ENCODE assay signal across 17 mouse cellular contexts in genomic region chr16:22929575-22929974, GRCm38 (mm10). TPM values are rescaled to one million over a fixed set of nuclear protein-coding genes. Genes with fewer than 3 reads are reported as not detected.
DNase-seq lines count a peak whose midpoint lies in the region; ATAC-seq and TF ChIP-seq lines count a peak whose summit lies in the region.
"Had no signal": no experiment of that assay in that cellular context is flagged by ENCODE, and none has a peak within 500 bp of the region (broad histone marks: within the 10 kb centered on the region; RNA-seq: fewer than 3 reads in every experiment).

No protein-coding gene starts in this region.

- no peak for DNase-seq in forebrain, embryonic 10.5 days (ENCODE audit: extremely low spot score, low spot score)
- peak; percentile 14 for DNase-seq in midbrain, embryonic 14.5 days
- DNase-seq in hindbrain, postnatal 0 days (ENCODE audit: low spot score), result peak; percentile 66
- no peak for DNase-seq in kidney, postnatal 36 days
- DNase-seq: adrenal gland, postnatal 14 days; thymus, postnatal 4 days had no signal

- ATAC-seq in forebrain, embryonic 16.5 days, result peak; percentile 80
- ATAC-seq in midbrain, embryonic 14.5 days (ENCODE audit: low FRiP score, low TSS enrichment), result no peak
- no peak for ATAC-seq in midbrain, embryonic 13.5 days
- peak; percentile 81 for ATAC-seq in hindbrain, postnatal 0 days
- peak; percentile 79; the same call in 1 of the 2 replicates for ATAC-seq in neural tube, embryonic 15.5 days (ENCODE audit: low FRiP score)

- TF ChIP-seq CTCF in hindbrain, postnatal 0 days (IDR thresholded peaks at IDR 0.05; ENCODE audit: low read depth), result no peak

- H3K4me1 ChIP-seq in forebrain, embryonic 16.5 days (replicated peaks; ENCODE audit: control insufficient read depth, insufficient read depth, low read length), result no peaks in the 10 kb centered on the region
- H3K4me1 ChIP-seq in forebrain, embryonic 10.5 days, result no peaks in the 10 kb centered on the region
- H3K4me1 ChIP-seq in midbrain, embryonic 14.5 days (ENCODE audit: control insufficient read depth, insufficient read depth, low read length), result no peaks in the 10 kb centered on the region
- no peaks in the 10 kb centered on the region for H3K4me1 ChIP-seq in midbrain, embryonic 13.5 days (replicated peaks)
- no peaks in the 10 kb centered on the region for H3K4me1 ChIP-seq in hindbrain, postnatal 0 days (ENCODE audit: insufficient read depth, low read length)
- H3K4me1 ChIP-seq in neural tube, embryonic 15.5 days, result no peaks in the 10 kb centered on the region
- H3K4me1 ChIP-seq: lung, embryonic 15.5 days; megakaryocyte, embryonic 14.5 days had no signal

- H3K27ac ChIP-seq in forebrain, embryonic 16.5 days (ENCODE audit: low read length), result no peak overlapping the region
- no peak overlapping the region for H3K27ac ChIP-seq in forebrain, embryonic 10.5 days
- H3K27ac ChIP-seq in midbrain, embryonic 14.5 days (replicated peaks; ENCODE audit: low read depth, low read length), result no peak overlapping the region
- H3K27ac ChIP-seq in midbrain, embryonic 13.5 days, result no peak overlapping the region
- no peak overlapping the region for H3K27ac ChIP-seq in hindbrain, postnatal 0 days
- no peak overlapping the region for H3K27ac ChIP-seq in neural tube, embryonic 15.5 days (replicated peaks)
- H3K27ac ChIP-seq: lung, embryonic 15.5 days had no signal

- no peak overlapping the region for H3K9ac ChIP-seq in forebrain, embryonic 16.5 days (replicated peaks; ENCODE audit: low read depth, low read length)
- no peak overlapping the region for H3K9ac ChIP-seq in midbrain, embryonic 14.5 days (replicated peaks; ENCODE audit: low read length)
- no peak overlapping the region for H3K9ac ChIP-seq in midbrain, embryonic 13.5 days (replicated peaks)
- no peak overlapping the region for H3K9ac ChIP-seq in hindbrain, postnatal 0 days (replicated peaks; ENCODE audit: low read length)
- no peak overlapping the region for H3K9ac ChIP-seq in neural tube, embryonic 15.5 days (replicated peaks)
- H3K9ac ChIP-seq: lung, embryonic 15.5 days had no signal

- no peaks in the 10 kb centered on the region for H3K9me3 ChIP-seq in forebrain, embryonic 16.5 days (ENCODE audit: control insufficient read depth, low read length)
- H3K9me3 ChIP-seq in forebrain, embryonic 10.5 days, result no peaks in the 10 kb centered on the region
- no peaks in the 10 kb centered on the region for H3K9me3 ChIP-seq in midbrain, embryonic 14.5 days (ENCODE audit: control insufficient read depth, low read length)
- no peaks in the 10 kb centered on the region for H3K9me3 ChIP-seq in midbrain, embryonic 13.5 days
- H3K9me3 ChIP-seq in hindbrain, postnatal 0 days (ENCODE audit: low read length), result no peaks in the 10 kb centered on the region
- H3K9me3 ChIP-seq in neural tube, embryonic 15.5 days (replicated peaks), result no peaks in the 10 kb centered on the region
- H3K9me3 ChIP-seq: lung, embryonic 15.5 days had no signal

- 66% methylated on average over 6 of the region's 6 CpGs for WGBS in forebrain, embryonic 16.5 days
- 87% methylated on average over 6 of the region's 6 CpGs for WGBS in forebrain, embryonic 10.5 days
- 71% methylated on average over 6 of the region's 6 CpGs for WGBS in midbrain, embryonic 14.5 days
- 76% methylated on average over 6 of the region's 6 CpGs for WGBS in midbrain, embryonic 13.5 days
- WGBS in hindbrain, postnatal 0 days, result 33% methylated on average over 6 of the region's 6 CpGs
- 54% methylated on average over 6 of the region's 6 CpGs for WGBS in neural tube, embryonic 15.5 days

- no peaks in the 10 kb centered on the region for H3K36me3 ChIP-seq in forebrain, embryonic 16.5 days (ENCODE audit: control insufficient read depth, insufficient read depth)
- no peaks in the 10 kb centered on the region for H3K36me3 ChIP-seq in forebrain, embryonic 10.5 days (replicated peaks)
- no peaks in the 10 kb centered on the region for H3K36me3 ChIP-seq in midbrain, embryonic 14.5 days (ENCODE audit: control insufficient read depth, insufficient read depth, low read length)
- no peaks in the 10 kb centered on the region for H3K36me3 ChIP-seq in midbrain, embryonic 13.5 days
- H3K36me3 ChIP-seq in hindbrain, postnatal 0 days (ENCODE audit: insufficient read depth, low read length), result no peaks in the 10 kb centered on the region
- no peaks in the 10 kb centered on the region for H3K36me3 ChIP-seq in neural tube, embryonic 15.5 days
- H3K36me3 ChIP-seq: lung, embryonic 15.5 days had no signal

- H3K27me3 ChIP-seq in forebrain, embryonic 16.5 days (replicated peaks; ENCODE audit: control insufficient read depth, insufficient read depth, low read length), result no peaks in the 10 kb centered on the region
- no peaks in the 10 kb centered on the region for H3K27me3 ChIP-seq in forebrain, embryonic 10.5 days (ENCODE audit: poor library complexity, severe bottlenecking)
- H3K27me3 ChIP-seq in midbrain, embryonic 14.5 days (ENCODE audit: control insufficient read depth, insufficient read depth, low read length), result no peaks in the 10 kb centered on the region
- no peaks in the 10 kb centered on the region for H3K27me3 ChIP-seq in midbrain, embryonic 13.5 days
- no peaks in the 10 kb centered on the region for H3K27me3 ChIP-seq in hindbrain, postnatal 0 days (ENCODE audit: insufficient read depth, low read length)
- H3K27me3 ChIP-seq in neural tube, embryonic 15.5 days (replicated peaks), result no peaks in the 10 kb centered on the region
- H3K27me3 ChIP-seq: lung, embryonic 15.5 days; megakaryocyte, embryonic 14.5 days had no signal

- H3K4me2 ChIP-seq in forebrain, embryonic 16.5 days (ENCODE audit: low read length), result no peak overlapping the region
- no peak overlapping the region for H3K4me2 ChIP-seq in midbrain, embryonic 14.5 days (ENCODE audit: low read length)
- no peak overlapping the region for H3K4me2 ChIP-seq in midbrain, embryonic 13.5 days (replicated peaks)
- H3K4me2 ChIP-seq in hindbrain, postnatal 0 days (ENCODE audit: low read depth, low read length), result no peak overlapping the region
- H3K4me2 ChIP-seq in neural tube, embryonic 15.5 days, result no peak overlapping the region
- H3K4me2 ChIP-seq: lung, embryonic 15.5 days had no signal

- H3K4me3 ChIP-seq in forebrain, embryonic 16.5 days (replicated peaks; ENCODE audit: low read length), result no peak overlapping the region
- H3K4me3 ChIP-seq in forebrain, embryonic 10.5 days, result no peak overlapping the region
- no peak overlapping the region for H3K4me3 ChIP-seq in midbrain, embryonic 14.5 days (replicated peaks; ENCODE audit: low read depth, low read length)
- no peak overlapping the region for H3K4me3 ChIP-seq in midbrain, embryonic 13.5 days (replicated peaks)
- no peak overlapping the region for H3K4me3 ChIP-seq in hindbrain, postnatal 0 days (ENCODE audit: low read length)
- H3K4me3 ChIP-seq in neural tube, embryonic 15.5 days (replicated peaks), result no peak overlapping the region
- H3K4me3 ChIP-seq: lung, embryonic 15.5 days; megakaryocyte, embryonic 14.5 days had no signal

RNA-seq across cellular contexts. Expression of gene Fetub, which starts 11.4 kb away (rescaled TPM):
- polyA plus RNA-seq in forebrain, embryonic 16.5 days (2015; fragmentation: Nextera tagmentation; extraction: Ambion mirVana), result not detected in 2 replicates
- polyA plus RNA-seq in forebrain, embryonic 10.5 days (2016; fragmentation: Nextera tagmentation; extraction: Ambion mirVana), result 0.15 TPM in 1 of 2 replicates, not detected in the other
- not detected in 2 replicates for polyA plus RNA-seq in midbrain, embryonic 14.5 days (2014; fragmentation: Nextera tagmentation; extraction: Ambion mirVana)
- not detected in 2 replicates for polyA plus RNA-seq in midbrain, embryonic 13.5 days (2015; fragmentation: Nextera tagmentation; extraction: Ambion mirVana)
- not detected in 2 replicates for total RNA-seq in hindbrain, postnatal 0 days (2014; rRNA removed)
- polyA plus RNA-seq in hindbrain, postnatal 0 days (2015; fragmentation: Nextera tagmentation; extraction: Ambion mirVana), result 0.10 TPM in 1 of 2 replicates, not detected in the other
- not detected in 2 replicates for polyA plus RNA-seq in neural tube, embryonic 15.5 days (2015; fragmentation: Nextera tagmentation; extraction: Ambion mirVana)
- polyA plus RNA-seq: heart, embryonic 14.5 days; kidney, embryonic 14.5 days; lung, embryonic 15.5 days had no signal

RNA-seq across cellular contexts. Expression of gene Hrg, which starts 21.3 kb away (rescaled TPM):
- not detected in 2 replicates for polyA plus RNA-seq in forebrain, embryonic 16.5 days (2015; fragmentation: Nextera tagmentation; extraction: Ambion mirVana)
- polyA plus RNA-seq in forebrain, embryonic 10.5 days (2016; fragmentation: Nextera tagmentation; extraction: Ambion mirVana), result not detected in 2 replicates
- 0.12 and 0.28 TPM in 2 replicates for polyA plus RNA-seq in midbrain, embryonic 14.5 days (2014; fragmentation: Nextera tagmentation; extraction: Ambion mirVana)
- 0.15 TPM in 1 of 2 replicates, not detected in the other for polyA plus RNA-seq in midbrain, embryonic 13.5 days (2015; fragmentation: Nextera tagmentation; extraction: Ambion mirVana)
- not detected in 2 replicates for total RNA-seq in hindbrain, postnatal 0 days (2014; rRNA removed)
- not detected in 2 replicates for polyA plus RNA-seq in hindbrain, postnatal 0 days (2015; fragmentation: Nextera tagmentation; extraction: Ambion mirVana)
- 0.10 and 0.14 TPM in 2 replicates for polyA plus RNA-seq in neural tube, embryonic 15.5 days (2015; fragmentation: Nextera tagmentation; extraction: Ambion mirVana)
- total RNA-seq: ES-E14 had no signal
- polyA plus RNA-seq: C2C12; cortical plate, adult 2 months; heart, embryonic 14.5 days; kidney, embryonic 14.5 days; lung, embryonic 15.5 days; stomach, embryonic 16.5 days had no signal

RNA-seq across cellular contexts. Expression of gene Ahsg, which starts 38.5 kb away (rescaled TPM):
- polyA plus RNA-seq in forebrain, embryonic 16.5 days (2015; fragmentation: Nextera tagmentation; extraction: Ambion mirVana), result 0.25 TPM in 1 of 2 replicates, not detected in the other
- not detected in 2 replicates for polyA plus RNA-seq in forebrain, embryonic 10.5 days (2016; fragmentation: Nextera tagmentation; extraction: Ambion mirVana)
- polyA plus RNA-seq in midbrain, embryonic 14.5 days (2014; fragmentation: Nextera tagmentation; extraction: Ambion mirVana), result not detected in 2 replicates
- polyA plus RNA-seq in midbrain, embryonic 13.5 days (2015; fragmentation: Nextera tagmentation; extraction: Ambion mirVana), result 0.24 TPM in 1 of 2 replicates, not detected in the other
- total RNA-seq in hindbrain, postnatal 0 days (2014; rRNA removed), result not detected in 2 replicates
- polyA plus RNA-seq in hindbrain, postnatal 0 days (2015; fragmentation: Nextera tagmentation; extraction: Ambion mirVana), result not detected in 2 replicates
- 0.87 and 2.5 TPM in 2 replicates for polyA plus RNA-seq in neural tube, embryonic 15.5 days (2015; fragmentation: Nextera tagmentation; extraction: Ambion mirVana)
- polyA plus RNA-seq: C2C12; cortical plate, adult 2 months had no signal

Comparison
In these comparisons a context has a peak if more than half of its experiments do, and no peak if none do; other contexts are left out.
1. ATAC-seq: peak in forebrain, embryonic 16.5 days (single experiment), hindbrain, postnatal 0 days (single experiment) and neural tube, embryonic 15.5 days (single experiment); none in midbrain, embryonic 14.5 days (single experiment) and midbrain, embryonic 13.5 days (single experiment).
2. DNase-seq: peak in midbrain, embryonic 14.5 days (single experiment) and hindbrain, postnatal 0 days (single experiment); none in forebrain, embryonic 10.5 days (single experiment) and kidney, postnatal 36 days (0 of 2).